Mouse (Mus musculus) spleen, embryonic (tissue): ENCODE measurements around the gene Olfr281.

Source experiments
- CTCF ChIA-PET: fragments of 350-600 bp; sonication (Branson Sonifier 250); formaldehyde crosslinking; loops from one replicate; lab custom pipeline; 2022; lab: Charles Lee

Gene Olfr281

DNA sequence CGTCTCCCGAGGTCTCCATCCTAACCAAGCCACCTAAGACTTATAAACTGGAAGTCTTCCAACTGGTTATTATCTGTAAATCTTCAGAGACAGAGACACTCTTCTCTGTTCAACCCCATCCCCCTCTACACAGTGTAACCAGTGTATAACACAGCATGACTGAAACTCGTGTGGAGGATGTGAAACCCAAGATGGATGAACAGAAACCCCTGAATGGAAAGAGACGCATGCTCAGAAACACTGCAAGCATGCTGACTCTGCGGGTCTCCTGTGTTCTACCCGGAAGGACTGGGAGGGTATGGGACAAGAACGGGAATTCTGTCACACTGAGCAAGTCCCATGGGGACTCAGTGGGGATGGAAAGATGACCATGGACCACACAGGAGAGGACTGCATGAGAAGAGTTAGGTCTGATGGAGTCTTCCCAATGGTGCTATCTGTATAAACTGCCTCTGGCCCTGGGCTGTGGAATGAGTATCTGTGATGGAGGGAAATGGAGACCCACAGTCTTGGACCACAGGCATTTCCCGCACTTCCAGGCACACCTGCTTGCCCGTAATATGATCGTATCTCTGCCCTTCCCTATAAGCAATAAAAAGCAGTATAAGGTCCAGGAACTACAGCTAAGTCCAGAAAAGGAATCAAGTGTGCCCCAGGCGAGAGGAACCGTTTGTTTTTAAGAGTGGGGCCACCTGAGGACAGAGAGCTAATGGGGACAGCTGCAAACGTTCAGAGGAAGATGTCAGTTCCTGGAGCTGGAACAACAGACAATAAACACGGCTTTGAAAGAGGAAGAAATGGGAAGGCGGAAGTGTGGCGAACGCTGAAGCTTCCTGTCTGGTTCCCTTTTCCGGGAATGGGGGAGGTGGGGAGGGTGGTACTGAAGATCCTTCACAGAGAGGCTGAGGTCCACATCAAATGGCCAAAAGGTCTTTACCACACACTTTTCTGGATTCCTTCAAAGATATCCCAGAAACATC, 31.8 kb downstream of the Olfr281 start:
- CTCF ChIA-PET = no interaction called here

DNA sequence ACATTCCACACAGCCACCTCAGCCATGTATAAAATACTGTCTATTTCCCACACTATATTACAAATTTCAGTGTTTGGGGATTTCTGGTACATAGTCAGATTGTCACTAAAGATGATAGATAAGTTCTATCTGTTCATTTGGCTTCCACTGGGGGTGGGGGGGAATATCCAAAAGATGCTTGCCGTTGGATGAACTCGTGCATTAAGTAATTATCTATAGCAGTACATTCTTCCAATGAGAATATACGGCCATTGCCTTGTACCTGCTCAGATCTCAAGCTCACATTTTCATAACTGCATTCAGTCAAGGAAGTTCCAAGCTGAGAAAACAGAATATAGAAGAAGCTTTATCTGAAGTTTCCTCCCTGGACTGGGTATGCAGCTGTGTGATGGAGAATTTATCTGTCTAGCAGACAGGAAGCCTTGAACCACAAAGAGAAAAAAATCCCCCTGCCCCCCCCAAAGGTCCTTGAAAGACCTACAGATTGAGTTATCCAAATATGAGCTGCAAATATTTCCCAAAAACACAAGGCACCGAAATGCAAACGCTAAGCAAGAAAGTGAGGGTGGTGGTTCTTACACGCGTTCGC, 34.1 kb downstream of the Olfr281 start:
- CTCF ChIA-PET = interaction anchor here (1.0 kb wide), 1 partner anchor 131 kb away, joined by 3 read pairs; no protein-coding TSS in a partner anchor

GRCm38 (mm10) chr15:98491332-98491731, 38.9 kb downstream of the Olfr281 start:
- CTCF ChIA-PET = no interaction called here

DNA sequence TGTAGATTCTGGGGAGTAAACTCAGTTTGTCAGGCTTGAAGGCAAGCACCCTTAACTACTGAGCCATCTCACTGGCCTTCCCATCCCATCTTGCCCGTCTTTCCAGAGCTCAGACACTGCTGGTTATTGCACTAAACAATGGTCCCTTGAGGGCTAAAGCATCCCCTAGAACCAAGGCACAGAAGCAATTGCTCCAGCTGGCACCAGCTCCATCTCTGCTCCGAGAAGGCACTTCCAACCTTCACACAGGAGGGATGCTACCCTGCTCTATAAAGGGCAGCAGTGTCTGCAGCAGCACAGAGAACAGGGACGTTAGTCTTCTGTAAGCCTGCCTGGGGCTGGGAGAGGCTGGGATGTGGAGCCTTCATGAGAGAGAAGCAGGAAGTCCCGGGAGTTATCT, 39.7 kb downstream of the Olfr281 start, which contains the start of gene Olfr279:
Olfr279 (plus strand) TSS at position 301 of the 400 bp plus-strand sequence.
- CTCF ChIA-PET = no interaction called here

- CTCF ChIA-PET = no interaction called here
Observed at GRCm38 (mm10) chr15:98497631-98498030, 45.2 kb downstream of the Olfr281 start.

- CTCF ChIA-PET = no interaction called here
Observed at GRCm38 (mm10) chr15:98503317-98503716, 50.9 kb downstream of the Olfr281 start.

DNA sequence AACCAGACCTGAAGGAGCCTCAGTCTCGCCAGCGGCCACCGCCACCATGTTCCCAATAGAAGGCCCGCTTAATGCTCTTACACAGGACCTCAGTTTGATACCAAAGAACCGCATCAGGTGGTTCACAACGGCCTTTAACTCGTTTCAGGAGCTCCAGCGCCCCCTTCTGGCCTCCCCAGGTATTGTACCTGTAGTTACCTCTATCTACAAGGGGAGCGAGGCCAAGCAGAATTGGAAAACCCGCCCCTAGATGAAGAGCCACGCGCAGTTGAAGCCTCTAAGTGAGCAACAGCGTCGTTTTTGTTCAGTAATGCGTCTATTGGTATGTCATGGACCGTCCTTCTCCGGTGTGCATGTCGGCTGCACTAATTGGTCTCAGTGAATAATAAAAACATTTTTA, 52.1 kb downstream of the Olfr281 start:
- CTCF ChIA-PET = interaction anchor here (0.6 to 1.0 kb wide), 3 partner anchors 15 to 324 kb away, joined by 3 to 4 read pairs (median 3); no protein-coding TSS in a partner anchor

DNA sequence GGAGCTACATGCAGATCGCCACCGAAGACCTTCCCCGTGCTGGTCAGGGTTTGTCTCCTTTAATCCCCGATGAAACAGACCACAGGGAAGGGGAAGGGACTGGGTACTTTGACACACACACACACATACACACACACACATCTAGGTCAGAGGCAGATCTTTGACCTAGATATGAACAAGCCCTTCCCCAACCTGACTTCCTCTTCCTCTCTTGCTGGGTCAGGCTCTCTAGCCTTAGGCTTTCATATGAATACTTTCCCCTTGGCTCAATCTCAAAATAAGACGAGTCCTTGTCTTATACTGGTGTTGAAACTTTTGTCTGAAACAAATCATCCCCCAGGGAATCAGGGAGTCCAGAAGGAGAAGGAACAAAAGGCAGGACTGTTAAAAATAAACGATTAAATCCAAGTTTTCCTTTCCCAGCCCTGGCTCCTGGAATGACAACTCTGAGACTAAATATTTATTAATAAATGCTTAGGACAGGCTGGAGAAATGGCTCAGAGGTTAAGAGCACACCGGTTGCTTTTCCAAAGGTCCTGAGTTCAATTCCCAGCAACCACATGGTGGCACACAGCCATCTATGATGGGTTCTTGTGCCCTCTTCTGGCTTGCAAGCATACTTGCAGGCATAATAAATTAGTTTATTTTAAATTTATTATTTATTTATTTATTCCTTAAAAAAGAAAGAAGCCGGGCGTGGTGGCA, 54.0 kb downstream of the Olfr281 start:
- CTCF ChIA-PET = interaction anchor here (1.0 to 1.2 kb wide), 2 partner anchors 17 to 26 kb away, joined by 3 to 5 read pairs; no protein-coding TSS in a partner anchor

DNA sequence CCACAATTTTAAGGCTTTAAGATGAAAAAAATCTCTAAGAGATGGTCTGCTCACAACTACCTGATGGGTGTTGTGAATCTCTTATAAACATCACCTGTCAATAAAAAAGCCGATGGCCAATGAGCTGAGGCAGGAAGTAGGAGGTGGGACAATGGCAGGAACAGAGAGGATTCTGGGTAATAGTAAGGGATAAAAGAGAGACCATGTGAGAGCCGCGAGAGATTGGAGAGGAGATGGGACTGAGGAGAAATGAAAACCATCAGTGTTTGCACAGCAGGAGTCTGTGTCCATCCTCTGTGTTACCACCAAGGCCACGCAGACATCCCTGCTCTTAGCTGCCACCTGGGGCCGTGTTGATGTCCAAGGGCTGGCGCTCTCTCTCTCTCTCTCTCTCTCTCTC, 54.9 kb downstream of the Olfr281 start:
- CTCF ChIA-PET = interaction anchor here (1.0 to 1.2 kb wide), 2 partner anchors 16 to 27 kb away, joined by 3 to 5 read pairs; no protein-coding TSS in a partner anchor

- CTCF ChIA-PET = no interaction called here
Observed at GRCm38 (mm10) chr15:98509387-98509786, 57.0 kb downstream of the Olfr281 start.
